Mouse (Mus musculus): ENCODE measurements around the gene Ubap1.

Gene Ubap1

GRCm38 (mm10) chr4:41348584-41349198 lies at the start of gene Ubap1:
Gene Ubap1 (plus strand): TSS chr4:41348996.
- peak; percentile 94 for DNase-seq (ENCODE audit: extremely low spot score, low read depth, low spot score)

- no peak for DNase-seq (ENCODE audit: extremely low spot score, low read depth, low spot score)
Observed at GRCm38 (mm10) chr4:41303671-41304070, 45.1 kb upstream of the Ubap1 start.

GRCm38 (mm10) chr4:41304302-41304701 lies 44.5 kb upstream of the Ubap1 start:
- DNase-seq (ENCODE audit: extremely low spot score, low read depth, low spot score) = no peak

GRCm38 (mm10) chr4:41307406-41307805 lies 41.4 kb upstream of the Ubap1 start:
- no peak for DNase-seq (ENCODE audit: extremely low spot score, low read depth, low spot score)

- DNase-seq (ENCODE audit: extremely low spot score, low read depth, low spot score) = no peak
Observed at GRCm38 (mm10) chr4:41310567-41311563, 37.9 kb upstream of the Ubap1 start.

GRCm38 (mm10) chr4:41313722-41314121 lies 35.1 kb upstream of the Ubap1 start:
- peak; percentile 5 for DNase-seq (ENCODE audit: extremely low spot score, low read depth, low spot score)

- peak; percentile 79 for DNase-seq (ENCODE audit: extremely low spot score, low read depth, low spot score)
Observed at GRCm38 (mm10) chr4:41314141-41315129, 34.4 kb upstream of the Ubap1 start, which contains the start of gene Dcaf12. Gene Dcaf12 (minus strand): TSS chr4:41314889.

GRCm38 (mm10) chr4:41315173-41315572 lies 33.6 kb upstream of the Ubap1 start:
- DNase-seq (ENCODE audit: extremely low spot score, low read depth, low spot score) = no peak

GRCm38 (mm10) chr4:41318267-41318666 lies 30.5 kb upstream of the Ubap1 start:
- no peak for DNase-seq (ENCODE audit: extremely low spot score, low read depth, low spot score)

- no peak for DNase-seq (ENCODE audit: extremely low spot score, low read depth, low spot score)
Observed at GRCm38 (mm10) chr4:41320971-41321370, 27.8 kb upstream of the Ubap1 start.

- no peak for DNase-seq (ENCODE audit: extremely low spot score, low read depth, low spot score)
Observed at GRCm38 (mm10) chr4:41326876-41327275, 21.9 kb upstream of the Ubap1 start.

- no peak for DNase-seq (ENCODE audit: extremely low spot score, low read depth, low spot score)
Observed at GRCm38 (mm10) chr4:41329481-41329880, 19.3 kb upstream of the Ubap1 start.

- no peak for DNase-seq (ENCODE audit: extremely low spot score, low read depth, low spot score)
Observed at GRCm38 (mm10) chr4:41331085-41331484, 17.7 kb upstream of the Ubap1 start.

GRCm38 (mm10) chr4:41331698-41332421 lies 16.9 kb upstream of the Ubap1 start:
- DNase-seq (ENCODE audit: extremely low spot score, low read depth, low spot score) = no peak

- DNase-seq (ENCODE audit: extremely low spot score, low read depth, low spot score) = no peak
Observed at GRCm38 (mm10) chr4:41336546-41336945, 12.2 kb upstream of the Ubap1 start.

- DNase-seq (ENCODE audit: extremely low spot score, low read depth, low spot score) = no peak
Observed at GRCm38 (mm10) chr4:41340912-41341550, 7.8 kb upstream of the Ubap1 start.

- DNase-seq (ENCODE audit: extremely low spot score, low read depth, low spot score) = no peak
Observed at GRCm38 (mm10) chr4:41346011-41346410, 2.8 kb upstream of the Ubap1 start.

- no peak for DNase-seq (ENCODE audit: extremely low spot score, low read depth, low spot score)
Observed at GRCm38 (mm10) chr4:41347839-41348238, 957 bp upstream of the Ubap1 start.

GRCm38 (mm10) chr4:41349199-41349591 lies 399 bp downstream of the Ubap1 start:
- DNase-seq (ENCODE audit: extremely low spot score, low read depth, low spot score) = no peak

- no peak for DNase-seq (ENCODE audit: extremely low spot score, low read depth, low spot score)
Observed at GRCm38 (mm10) chr4:41352758-41353157, 4.0 kb downstream of the Ubap1 start.
